In genomic region chr7:98655681-98656530, GRCm38 (mm10) we compare ENCODE assay signal across 8 mouse cellular contexts. TPM values are rescaled to one million over a fixed set of nuclear protein-coding genes. Genes with fewer than 3 reads are reported as not detected.
DNase-seq lines count a peak whose midpoint lies in the region; ATAC-seq lines count a peak whose summit lies in the region.

No protein-coding gene starts in this region.

- H3K27ac ChIP-seq in hindbrain, embryonic 13.5 days: peak overlapping the region; percentile 96

- peak; percentile 83 for ATAC-seq in hindbrain, embryonic 13.5 days (ENCODE audit: low FRiP score)

- H3K4me2 ChIP-seq in hindbrain, embryonic 13.5 days: peak overlapping the region; percentile 80

- H3K27me3 ChIP-seq in hindbrain, embryonic 13.5 days: no peaks in the 10 kb centered on the region

- H3K36me3 ChIP-seq in hindbrain, embryonic 13.5 days: peaks cover 20% of the 10 kb centered on the region

- peak overlapping the region; percentile 94 for H3K4me3 ChIP-seq in hindbrain, embryonic 13.5 days

- H3K9me3 ChIP-seq in hindbrain, embryonic 13.5 days: no peaks in the 10 kb centered on the region

- H3K4me1 ChIP-seq in hindbrain, embryonic 13.5 days (replicated peaks): peaks cover 32% of the 10 kb centered on the region

- DNase-seq in R1 (ENCODE audit: low read depth, low spot score): peak; percentile 94
- peak; percentile 82 to 88 for DNase-seq in cerebellum, postnatal 14 days
- peak; percentile 75 to 76 for DNase-seq in frontal cortex, postnatal 14 days (ENCODE audit: low spot score in 2 of 2)
- peak; percentile 60 to 75 for DNase-seq in layer of hippocampus, postnatal 25 days (ENCODE audit: extremely low spot score in 1 of 2, low spot score in 1 of 2)
- peak; percentile 81 for DNase-seq in lung, postnatal 14 days
- DNase-seq in ovary, postnatal 36 days (ENCODE audit: low spot score): peak; percentile 77
- peak; percentile 76 for DNase-seq in thymus, postnatal 25 days

- H3K9ac ChIP-seq in hindbrain, embryonic 13.5 days: peak overlapping the region; percentile 93

- under 1% methylated on average over 74 of the region's 74 CpGs for WGBS in hindbrain, embryonic 13.5 days

RNA-seq across cellular contexts. Expression of gene Emsy, which starts 0.7 kb away (rescaled TPM):
- 35.0 and 36.2 TPM in 2 replicates for polyA plus RNA-seq in hindbrain, embryonic 13.5 days (2015; fragmentation: Nextera tagmentation; extraction: Ambion mirVana)
- total RNA-seq in layer of hippocampus, postnatal 25 days (2021): 10 to 100 TPM; 58.1 to 70.0 TPM

RNA-seq across cellular contexts. Expression of gene Thap12, which starts 47.0 kb away (rescaled TPM):
- 45.9 and 49.4 TPM in 2 replicates for polyA plus RNA-seq in hindbrain, embryonic 13.5 days (2015; fragmentation: Nextera tagmentation; extraction: Ambion mirVana)
- 10 to 100 TPM; 71.0 to 78.5 TPM for total RNA-seq in layer of hippocampus, postnatal 25 days (2021)

Comparison
In these comparisons a context has a peak if more than half of its experiments do, and no peak if none do; other contexts are left out.
1. Peak in every context shown above with its lines: DNase-seq, ATAC-seq, H3K4me3 ChIP-seq and H3K27ac ChIP-seq.